Mouse (Mus musculus) spleen, adult 2 months (tissue): ENCODE measurements around the gene Mical3.

ENCODE experiments used
- CTCF ChIP-seq: fragments of 200-500 bp; IDR thresholded peaks from 2 replicates; pipeline ENCODE4 v1.5.1; 2011; ENCODE audit warnings: mild to moderate bottlenecking, inconsistent platforms; ENCODE audit not compliant: insufficient read depth, insufficient read length, insufficient replicate concordance; ENCODE audit errors: extremely low read depth
- POLR2A ChIP-seq: fragments of 200-500 bp; IDR thresholded peaks from 2 replicates; pipeline ENCODE4 v1.6.1; 2011; ENCODE audit warnings: low read depth, low read length, inconsistent platforms

DNA sequence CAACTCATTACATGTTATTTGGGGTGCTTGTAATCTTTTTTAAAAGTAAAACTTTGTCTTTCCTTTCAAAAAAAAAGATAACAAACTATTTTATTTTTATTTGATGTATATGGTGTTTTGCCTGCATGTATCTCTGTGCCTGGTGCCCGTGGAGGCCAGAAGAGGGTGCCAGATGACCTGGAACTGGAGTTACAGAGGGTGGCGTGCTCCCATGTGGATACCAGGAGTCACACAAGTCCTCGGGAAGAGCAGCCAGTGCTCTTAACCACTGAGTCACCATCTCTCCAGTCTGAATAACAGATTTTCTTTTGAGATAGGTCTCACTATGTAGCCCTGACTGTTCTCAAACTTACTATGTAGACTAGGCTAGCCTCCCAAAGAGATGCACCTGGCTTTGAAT is 221.3 kb downstream of the Mical3 start:
- no peak for TF ChIP-seq POLR2A
- TF ChIP-seq CTCF = no peak
